ENCODE assay signal across 10 mouse cellular contexts in genomic region chr13:85506875-85507274, GRCm38 (mm10).
A peak's percentile ranks its signal among the peaks of the same experiment; 100 is the strongest.
DNase-seq lines count a peak whose midpoint lies in the region; TF ChIP-seq lines count a peak whose summit lies in the region.
"Had no signal": no experiment of that assay in that cellular context is flagged by ENCODE, and none has a peak within 500 bp of the region (broad histone marks: within the 10 kb centered on the region; RNA-seq: fewer than 3 reads in every experiment).

No protein-coding gene starts in this region.

- 0 out of 2 replicates have a peak overlapping the region, but pooled peaks have one; percentile 9 for H3K27ac ChIP-seq in brown adipose tissue, adult 24 weeks (replicated peaks; ENCODE audit: low read depth, low read length)
- H3K27ac ChIP-seq: limb, embryonic 13.5 days; stomach, embryonic 15.5 days had no signal

- peak; percentile 29 for DNase-seq in lung, postnatal 25 days (ENCODE audit: low spot score)
- no peak for DNase-seq in lung, adult 2 months
- DNase-seq in natural killer cell, adult 2 months (ENCODE audit: low spot score in 2 of 2) = peak; percentile 69 to 71
- DNase-seq in gastrocnemius, postnatal 36 days = no peak
- no peak for DNase-seq in urinary bladder, postnatal 4 days (ENCODE audit: low spot score in 2 of 2)
- DNase-seq in right cerebral cortex, postnatal 10 days (ENCODE audit: low spot score in 2 of 2) = no peak
- DNase-seq: kidney, postnatal 14 days had no signal

- H3K4me1 ChIP-seq in lung, adult 2 months (ENCODE audit: control insufficient read depth, insufficient read depth, low read length) = no peaks in the 10 kb centered on the region
- 0 out of 2 replicates have a peak, but pooled peaks cover 2% of the 10 kb centered on the region for H3K4me1 ChIP-seq in brown adipose tissue, adult 24 weeks (ENCODE audit: control insufficient read depth, insufficient read depth, insufficient read length, low read length)
- H3K4me1 ChIP-seq: limb, embryonic 13.5 days; stomach, embryonic 15.5 days had no signal

- no peak for TF ChIP-seq CTCF in lung, adult 2 months (IDR thresholded peaks at IDR 0.05; ENCODE audit: insufficient read depth, low read length)

- 52% methylated on average over 1 of the region's 1 CpGs for whole genome bisulfite sequencing in lung, adult 2 months

- no peak overlapping the region for H3K4me3 ChIP-seq in lung, adult 2 months (replicated peaks; ENCODE audit: extremely low read depth, low read depth, low read length)
- H3K4me3 ChIP-seq in brown adipose tissue, adult 24 weeks (ENCODE audit: insufficient read depth, low read depth, low read length) = no peak overlapping the region
- H3K4me3 ChIP-seq: limb, embryonic 13.5 days; stomach, embryonic 15.5 days had no signal

- no peak for TF ChIP-seq POLR2A in lung, adult 2 months (IDR thresholded peaks at IDR 0.05; ENCODE audit: borderline replicate concordance, extremely low read depth, low read depth, low read length)

- intact Hi-C loops in gastrocnemius, postnatal 36 days (cut with DNase I) = no loop called here

Comparison
In these comparisons a context has a peak if more than half of its experiments do, and no peak if none do; other contexts are left out.
1. DNase-seq: peak in lung, postnatal 25 days (single experiment) and natural killer cell, adult 2 months (2 of 2); none in lung, adult 2 months (single experiment), gastrocnemius, postnatal 36 days (0 of 2), urinary bladder, postnatal 4 days (0 of 2) and right cerebral cortex, postnatal 10 days (0 of 2).